Mouse (Mus musculus) neural tube, embryonic 12.5 days (tissue): ENCODE data around the gene Prr7. TPM values are rescaled to one million over a fixed set of nuclear protein-coding genes. Genes with fewer than 3 reads are reported as not detected.
"Not testable (repeated sequence)": the region's sequence is repeated elsewhere in the genome, so short reads cannot be mapped to it uniquely, and the experiment has no call there.

Experiments used
- ATAC-seq: fragments of 200-750 bp; cut with Nextera tagmentation; 2 replicates; pipeline ENCODE4 v1.8.0; 2017; ENCODE audit warnings: low read depth, mild to moderate bottlenecking, moderate TSS enrichment, moderate library complexity; ENCODE audit not compliant: low FRiP score
- H3K27ac ChIP-seq: fragments of 300-500 bp; sonication (generic); 2 replicates; pipeline ENCODE4 v1.5.1; 2016
- H3K27me3 ChIP-seq: fragments of 300-500 bp; sonication (generic); replicated peaks from 2 replicates; pipeline ENCODE4 v1.6.1; 2016; ENCODE audit warnings: mild to moderate bottlenecking
- H3K36me3 ChIP-seq: fragments of 300-500 bp; sonication (generic); 2 replicates; pipeline ENCODE4 v1.6.1; 2016; ENCODE audit warnings: mild to moderate bottlenecking
- H3K4me1 ChIP-seq: fragments of 300-500 bp; sonication (generic); 2 replicates; pipeline ENCODE4 v1.6.1; 2016
- H3K4me2 ChIP-seq: fragments of 300-500 bp; sonication (generic); replicated peaks from 2 replicates; pipeline ENCODE4 v1.6.1; 2016; ENCODE audit warnings: mild to moderate bottlenecking
- H3K4me3 ChIP-seq: fragments of 300-500 bp; sonication (generic); 2 replicates; pipeline ENCODE4 v1.5.1; 2016
- H3K9ac ChIP-seq: fragments of 300-500 bp; sonication (generic); 2 replicates; pipeline ENCODE4 v1.6.1; 2016; ENCODE audit warnings: mild to moderate bottlenecking
- H3K9me3 ChIP-seq: fragments of 300-500 bp; sonication (generic); 2 replicates; pipeline ENCODE4 v1.6.1; 2016; ENCODE audit warnings: mild to moderate bottlenecking
- WGBS: fragments of 180-500 bp; shearing (Covaris S2); methylation state at CpG from one replicate; pipeline ENCODE4 v1.1.7; 2016; 5-methylcytosine and 5-hydroxymethylcytosine counted together
- polyA plus RNA-seq: library from polyadenylated mRNA; unstranded; fragments of >200 nt; fragmentation: Nextera tagmentation; extraction: Ambion mirVana; gene quantifications from 2 replicates; pipeline ENCODE4 v1.2.1, GENCODE M21; 2016

Gene Prr7
- polyA plus RNA-seq, 1 experiment from 2014 or later: 1.8 TPM

GRCm38 (mm10) chr13:55437111-55437629, 26.9 kb upstream of the Prr7 start:
- not testable (repeated sequence) for H3K4me2 ChIP-seq, ATAC-seq, H3K36me3 ChIP-seq, H3K9ac ChIP-seq, H3K4me1 ChIP-seq, H3K27me3 ChIP-seq, H3K27ac ChIP-seq, H3K4me3 ChIP-seq, H3K9me3 ChIP-seq
- WGBS: 91% methylated on average over 15 of the region's 15 CpGs

DNA sequence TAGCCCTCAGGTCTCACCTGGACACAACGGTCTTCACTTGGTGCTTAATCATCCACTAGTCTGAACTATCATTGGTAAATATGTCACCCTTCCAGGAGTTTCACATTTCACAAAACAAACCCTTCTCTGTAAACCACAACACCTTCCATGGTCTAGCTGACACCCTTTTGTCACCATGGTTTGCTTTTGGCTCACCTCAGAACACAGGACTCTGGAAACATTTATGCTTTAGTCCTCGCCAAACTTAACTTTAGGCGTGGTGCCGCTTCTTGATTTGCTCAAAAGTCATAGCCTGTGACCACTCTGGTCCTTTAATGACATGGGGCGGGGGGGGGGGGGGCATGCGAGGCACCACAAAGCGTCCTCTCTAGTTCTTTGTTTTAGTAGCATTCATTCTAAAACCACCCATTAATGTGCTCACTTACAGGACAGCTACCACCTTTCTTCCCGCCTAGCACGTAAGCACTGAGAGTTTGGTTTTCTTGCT, 20.2 kb upstream of the Prr7 start:
- Histone ChIP-seq H3K4me2 (peak overlapping the region; percentile 81), H3K27ac (peak overlapping the region; percentile 81; the same call in 1 of the 2 replicates), H3K4me3 (peak overlapping the region; percentile 84), H3K9me3 (no peaks in the 10 kb centered on the region), H3K36me3 (no peaks in the 10 kb centered on the region), H3K4me1 (peaks cover 29% of the 10 kb centered on the region), H3K27me3 (no peaks in the 10 kb centered on the region), H3K9ac (peak overlapping the region; percentile 62; the same call in 1 of the 2 replicates)
- no peak for ATAC-seq
- 44% methylated on average over 9 of the region's 9 CpGs for WGBS

DNA sequence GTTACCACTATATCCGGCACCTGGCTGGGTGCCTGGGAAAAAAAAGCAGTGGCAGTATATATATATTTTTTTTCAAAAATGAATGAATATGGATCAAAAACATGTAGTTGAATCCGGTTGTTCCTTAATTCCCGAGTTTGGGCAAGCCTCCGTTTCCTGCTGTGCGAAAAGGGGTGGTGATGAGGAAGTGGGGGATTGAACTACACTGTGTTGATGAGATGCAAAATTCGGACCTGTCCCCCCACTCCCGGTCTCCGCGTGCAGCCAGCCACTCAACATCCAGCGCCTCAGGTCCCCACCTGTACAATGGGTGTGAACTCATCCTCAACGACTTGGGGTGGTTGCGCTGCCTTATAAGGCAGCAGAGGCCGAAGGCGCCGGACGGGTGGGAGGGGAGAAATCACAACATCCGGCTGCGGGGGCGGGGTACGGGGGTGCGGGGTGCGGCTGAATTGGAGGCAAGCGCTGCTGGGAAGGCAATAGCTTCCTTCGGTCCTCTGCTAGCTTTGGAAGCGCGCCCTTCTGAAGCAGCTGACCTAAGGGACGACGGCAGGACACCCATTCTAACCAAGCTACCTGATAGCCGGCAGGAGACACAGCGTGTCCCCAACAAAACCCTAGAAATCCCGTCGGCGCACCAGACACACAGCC, 19.7 kb upstream of the Prr7 start:
- peak; percentile 78 for ATAC-seq
- Histone ChIP-seq H3K4me2 (peak overlapping the region; percentile 81), H3K9ac (peak overlapping the region; percentile 62), H3K36me3 (peaks cover 3% of the 10 kb centered on the region; the same call in 1 of the 2 replicates), H3K9me3 (no peaks in the 10 kb centered on the region), H3K27me3 (no peaks in the 10 kb centered on the region), H3K27ac (peak overlapping the region; percentile 81), H3K4me3 (peak overlapping the region; percentile 84), H3K4me1 (peaks cover 29% of the 10 kb centered on the region)
- WGBS: 2% methylated on average over 33 of the region's 33 CpGs

DNA sequence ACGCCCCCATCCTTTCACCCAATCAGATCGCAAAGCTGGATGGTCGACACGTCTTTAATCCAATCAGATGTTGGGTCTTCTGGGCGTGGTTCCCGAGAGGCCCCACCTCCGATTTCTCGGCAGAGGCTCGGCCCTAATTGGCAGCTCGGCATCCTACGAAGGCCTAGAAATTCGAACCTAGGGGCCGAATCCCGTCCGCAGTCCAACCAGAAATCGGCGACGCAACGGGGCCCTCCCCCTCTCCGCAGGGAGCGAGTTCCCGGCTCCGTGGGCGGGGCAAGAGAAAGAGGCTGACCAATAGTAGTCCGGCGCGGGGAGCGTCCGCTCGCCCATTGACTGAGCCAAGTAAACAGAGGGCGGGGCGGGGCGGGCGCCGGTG, 19.1 kb upstream of the Prr7 start, which contains the start of gene Grk6:
TSS of gene Grk6 (plus strand) at position 136 of the 379 bp plus-strand sequence.
- Histone ChIP-seq H3K4me2 (peak within 1 kb of the TSS; percentile 81), H3K9me3 (no peaks in the 10 kb centered on the region), H3K27me3 (no peaks in the 10 kb centered on the region), H3K4me3 (peak within 1 kb of the TSS; percentile 84), H3K4me1 (peaks cover 29% of the 10 kb centered on the region), H3K36me3 (peaks cover 8% of the 10 kb centered on the region), H3K27ac (peak within 1 kb of the TSS; percentile 84), H3K9ac (peak within 1 kb of the TSS; percentile 96)
- ATAC-seq: peak; percentile 95
- WGBS: under 1% methylated on average over 35 of the region's 35 CpGs

GRCm38 (mm10) chr13:55445361-55446091, 18.5 kb upstream of the Prr7 start:
- peaks cover 14% of the 10 kb centered on the region for H3K36me3 ChIP-seq
- peak overlapping the region; percentile 96 for H3K9ac ChIP-seq
- no peaks in the 10 kb centered on the region for H3K9me3 ChIP-seq
- H3K27ac ChIP-seq: peak overlapping the region; percentile 84
- peaks cover 29% of the 10 kb centered on the region for H3K4me1 ChIP-seq
- H3K4me2 ChIP-seq: peak overlapping the region; percentile 81
- WGBS: under 1% methylated on average over 65 of the region's 66 CpGs
- ATAC-seq: peak; percentile 45
- no peaks in the 10 kb centered on the region for H3K27me3 ChIP-seq
- peak overlapping the region; percentile 84 for H3K4me3 ChIP-seq

DNA sequence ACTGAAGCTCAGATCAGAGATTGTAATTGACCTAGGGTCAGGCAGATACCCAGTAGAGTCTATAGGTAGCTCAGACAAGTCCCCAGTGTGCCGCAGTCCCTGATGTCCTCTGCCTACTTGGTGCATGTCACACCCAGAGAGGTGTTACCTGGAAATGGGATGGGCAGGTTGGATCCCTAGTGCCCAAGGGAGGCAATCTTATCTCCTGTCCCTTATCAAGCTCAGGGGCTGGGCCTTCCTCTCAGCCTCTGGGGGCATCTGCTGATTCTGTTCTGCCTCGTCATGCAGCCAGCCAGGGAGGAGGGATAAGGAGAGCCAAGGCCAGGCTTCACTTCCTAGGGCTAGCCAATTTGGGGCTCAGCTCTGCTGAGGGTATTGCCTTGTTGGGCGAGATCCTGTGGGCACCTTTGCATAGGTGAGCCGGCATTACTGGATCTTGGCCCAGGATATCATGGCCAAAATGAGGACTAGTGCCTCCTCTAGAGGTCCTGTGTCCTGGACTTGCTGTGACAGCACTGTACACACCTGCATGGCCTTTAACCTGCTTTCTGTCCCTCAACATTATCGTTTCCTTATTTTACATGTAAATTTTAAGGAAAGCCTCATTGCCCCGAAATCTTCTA, 17.5 kb upstream of the Prr7 start:
- peak overlapping the region; percentile 96 for H3K9ac ChIP-seq

DNA sequence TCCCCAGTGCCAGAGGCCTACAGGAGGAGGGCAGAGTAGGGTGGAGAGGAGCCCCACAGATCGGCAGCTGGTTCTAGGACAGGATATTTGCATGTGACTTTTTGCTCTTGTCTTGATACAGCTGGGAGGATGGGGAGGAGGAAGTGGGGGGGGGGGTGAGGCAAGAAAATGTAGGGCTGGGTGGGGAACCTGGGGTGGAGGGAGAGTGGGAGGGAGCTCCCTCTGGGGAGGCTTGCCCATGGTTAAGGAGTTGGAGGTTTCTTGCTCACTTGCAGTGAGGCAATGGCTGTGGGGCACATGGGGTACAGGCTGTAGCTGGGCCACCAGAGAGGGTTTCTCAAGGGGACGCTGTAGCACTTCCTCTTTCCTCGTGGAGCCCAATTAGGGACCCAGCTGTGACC, 16.5 kb upstream of the Prr7 start:
- 54% methylated on average over 3 of the region's 3 CpGs for WGBS
- H3K4me2 ChIP-seq: no peak overlapping the region
- no peak overlapping the region for H3K27ac ChIP-seq
- ATAC-seq: no peak
- H3K4me3 ChIP-seq: no peak overlapping the region
- no peaks in the 10 kb centered on the region for H3K27me3 ChIP-seq
- H3K4me1 ChIP-seq: peaks cover 29% of the 10 kb centered on the region
- H3K9ac ChIP-seq: no peak overlapping the region
- H3K36me3 ChIP-seq: peaks cover 34% of the 10 kb centered on the region
- no peaks in the 10 kb centered on the region for H3K9me3 ChIP-seq

More for the DNA sequence above, 17.5 kb upstream of the Prr7 start:
- no peak for ATAC-seq
- no peaks in the 10 kb centered on the region for H3K27me3 ChIP-seq
- peaks cover 29% of the 10 kb centered on the region for H3K4me1 ChIP-seq
- no peaks in the 10 kb centered on the region for H3K9me3 ChIP-seq
- peaks cover 24% of the 10 kb centered on the region for H3K36me3 ChIP-seq
- peak overlapping the region; percentile 84 for H3K4me3 ChIP-seq
- WGBS: 86% methylated on average over 6 of the region's 6 CpGs
- H3K4me2 ChIP-seq: peak overlapping the region; percentile 81
- H3K27ac ChIP-seq: no peak overlapping the region

DNA sequence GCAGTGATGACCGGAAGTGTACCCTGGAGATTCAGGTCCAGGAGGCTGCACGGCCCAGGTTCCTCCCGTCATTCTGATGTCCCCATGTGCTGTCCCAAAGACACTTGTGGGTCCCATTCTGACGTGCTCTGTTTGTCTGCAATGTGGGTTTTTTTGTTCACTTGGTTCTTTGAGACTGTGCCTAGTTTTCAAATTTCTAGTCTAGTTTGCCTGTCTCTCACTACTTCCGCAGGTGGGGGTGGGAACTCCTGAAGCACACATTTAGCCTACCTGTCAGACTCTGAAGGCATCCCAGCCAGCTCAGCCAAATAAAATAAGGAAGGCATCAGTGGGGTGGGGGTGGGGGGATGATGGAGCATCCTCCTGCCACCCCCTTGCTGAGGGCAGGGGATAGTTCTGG, 15.9 kb upstream of the Prr7 start:
- Histone ChIP-seq H3K4me2 (no peak overlapping the region), H3K4me3 (no peak overlapping the region), H3K9me3 (no peaks in the 10 kb centered on the region), H3K36me3 (peaks cover 40% of the 10 kb centered on the region), H3K27ac (no peak overlapping the region), H3K27me3 (no peaks in the 10 kb centered on the region), H3K4me1 (peaks cover 29% of the 10 kb centered on the region), H3K9ac (no peak overlapping the region)
- no peak for ATAC-seq
- WGBS: 94% methylated on average over 5 of the region's 5 CpGs

GRCm38 (mm10) chr13:55449205-55449604, 14.9 kb upstream of the Prr7 start:
- Histone ChIP-seq H3K4me2 (no peak overlapping the region), H3K36me3 (peaks cover 48% of the 10 kb centered on the region), H3K9ac (no peak overlapping the region), H3K9me3 (no peaks in the 10 kb centered on the region), H3K4me3 (no peak overlapping the region), H3K4me1 (peaks cover 23% of the 10 kb centered on the region), H3K27me3 (no peaks in the 10 kb centered on the region), H3K27ac (no peak overlapping the region)
- 87% methylated on average over 9 of the region's 9 CpGs for WGBS
- no peak for ATAC-seq

DNA sequence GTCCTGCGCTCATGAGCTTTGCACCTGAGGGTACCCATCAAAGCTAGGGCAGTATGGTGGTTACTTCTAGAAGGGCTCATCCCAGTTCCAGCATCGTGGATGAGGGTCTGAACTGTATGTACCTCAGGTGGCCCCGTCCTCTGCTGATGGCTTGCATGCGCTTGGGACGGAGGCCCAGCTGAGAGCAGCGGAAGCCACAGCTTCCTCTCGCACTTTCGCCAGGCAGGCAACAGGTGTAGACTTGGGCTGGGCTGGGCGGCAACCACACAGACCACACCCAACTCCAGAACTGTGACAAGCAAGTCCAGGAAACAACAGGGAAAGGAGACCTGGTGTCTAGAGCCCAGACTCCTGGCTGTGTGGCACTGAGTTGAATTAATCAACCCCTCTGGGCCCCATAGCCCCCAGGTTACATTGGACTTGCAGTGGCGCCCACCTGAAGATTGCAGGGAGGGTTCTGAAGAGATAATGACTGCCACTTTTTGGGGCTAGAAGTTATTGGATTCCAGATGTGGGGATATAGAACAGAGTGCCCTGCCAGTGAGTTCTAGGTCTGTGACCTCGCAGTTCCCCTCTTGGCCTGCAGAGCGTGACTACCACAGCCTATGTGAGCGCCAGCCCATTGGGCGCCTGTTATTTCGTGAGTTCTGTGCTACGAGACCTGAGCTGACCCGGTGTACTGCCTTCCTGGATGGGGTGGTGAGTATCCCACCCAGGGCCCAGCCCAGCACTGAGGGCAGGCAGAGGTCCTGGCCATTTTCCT, 14.2 kb upstream of the Prr7 start:
- no peak overlapping the region for H3K27ac ChIP-seq
- H3K27me3 ChIP-seq: no peaks in the 10 kb centered on the region
- ATAC-seq: no peak
- H3K9me3 ChIP-seq: no peaks in the 10 kb centered on the region
- peaks cover 23% of the 10 kb centered on the region for H3K4me1 ChIP-seq
- no peak overlapping the region for H3K9ac ChIP-seq
- H3K4me2 ChIP-seq: no peak overlapping the region
- 93% methylated on average over 17 of the region's 17 CpGs for WGBS
- H3K36me3 ChIP-seq: peaks cover 55% of the 10 kb centered on the region
- H3K4me3 ChIP-seq: no peak overlapping the region

- Histone ChIP-seq H3K36me3 (peaks cover 61% of the 10 kb centered on the region), H3K4me3 (no peak overlapping the region), H3K9ac (no peak overlapping the region), H3K4me2 (no peak overlapping the region), H3K9me3 (no peaks in the 10 kb centered on the region), H3K27ac (no peak overlapping the region), H3K27me3 (no peaks in the 10 kb centered on the region), H3K4me1 (peaks cover 23% of the 10 kb centered on the region)
- WGBS: 95% methylated on average over 11 of the region's 11 CpGs
- ATAC-seq: no peak
Observed at GRCm38 (mm10) chr13:55450511-55450980, 13.5 kb upstream of the Prr7 start.
